Mouse (Mus musculus) limb, embryonic 12.5 days (tissue): ENCODE measurements around the gene Rarg. TPM values are rescaled to one million over a fixed set of nuclear protein-coding genes. Genes with fewer than 3 reads are reported as not detected.
A peak's percentile ranks its signal among the peaks of the same experiment; 100 is the strongest.

Experiments
- ATAC-seq: fragments of 200-750 bp; cut with Nextera tagmentation; 2 replicates; pipeline ENCODE4 v1.8.0; 2017; ENCODE audit warnings: low read depth, moderate TSS enrichment; ENCODE audit not compliant: insufficient number of reproducible peaks, insufficient read depth, low FRiP score, low TSS enrichment
- H3K27ac ChIP-seq: fragments of 300-500 bp; sonication (generic); 2 replicates; pipeline ENCODE4 v1.5.1; 2016; ENCODE audit warnings: mild to moderate bottlenecking, moderate library complexity
- H3K27me3 ChIP-seq: fragments of 300-500 bp; sonication (generic); 2 replicates; pipeline ENCODE4 v1.6.1; 2016; ENCODE audit warnings: mild to moderate bottlenecking, moderate library complexity
- H3K36me3 ChIP-seq: fragments of 300-500 bp; sonication (generic); 2 replicates; pipeline ENCODE4 v1.6.1; 2016; ENCODE audit warnings: mild to moderate bottlenecking, moderate library complexity
- H3K4me1 ChIP-seq: fragments of 300-500 bp; sonication (generic); replicated peaks from 2 replicates; pipeline ENCODE4 v1.6.1; 2016
- H3K4me2 ChIP-seq: fragments of 300-500 bp; sonication (generic); 2 replicates; pipeline ENCODE4 v1.6.1; 2016; ENCODE audit warnings: mild to moderate bottlenecking, moderate library complexity
- H3K4me3 ChIP-seq: fragments of 300-500 bp; sonication (generic); replicated peaks from 2 replicates; pipeline ENCODE4 v1.5.1; 2016; ENCODE audit warnings: mild to moderate bottlenecking
- H3K9ac ChIP-seq: fragments of 300-500 bp; sonication (generic); replicated peaks from 2 replicates; pipeline ENCODE4 v1.6.1; 2016; ENCODE audit warnings: mild to moderate bottlenecking, moderate library complexity
- H3K9me3 ChIP-seq: fragments of 300-500 bp; sonication (generic); 2 replicates; pipeline ENCODE4 v1.6.1; 2016; ENCODE audit warnings: mild to moderate bottlenecking, moderate library complexity
- WGBS: fragments of 180-500 bp; shearing (Covaris S2); methylation state at CpG from one replicate; pipeline ENCODE4 v1.1.7; 2016; 5-methylcytosine and 5-hydroxymethylcytosine counted together
- polyA plus RNA-seq: library from polyadenylated mRNA; unstranded; fragments of >200 nt; fragmentation: Nextera tagmentation; extraction: Ambion mirVana; gene quantifications from 2 replicates; pipeline ENCODE4 v1.2.1, GENCODE M21; 2016

The Rarg gene
- polyA plus RNA-seq, 1 experiment from 2014 or later: 137 TPM

GRCm38 (mm10) chr15:102216459-102217228 lies 40.7 kb downstream of the Rarg start:
- no peak overlapping the region for H3K9ac ChIP-seq
- 0 out of 2 replicates have a peak overlapping the region, but pooled peaks have one; percentile 29 for H3K27ac ChIP-seq
- H3K4me2 ChIP-seq: no peak overlapping the region
- no peak overlapping the region for H3K4me3 ChIP-seq
- WGBS: 87% methylated on average over 16 of the region's 16 CpGs
- no peaks in the 10 kb centered on the region for H3K9me3 ChIP-seq
- no peak for ATAC-seq
- H3K4me1 ChIP-seq: peaks cover 2% of the 10 kb centered on the region; the same call in 1 of the 2 replicates
- H3K27me3 ChIP-seq: no peaks in the 10 kb centered on the region
- H3K36me3 ChIP-seq: peaks cover 61% of the 10 kb centered on the region

GRCm38 (mm10) chr15:102215624-102216023 lies 41.7 kb downstream of the Rarg start:
- peaks cover 70% of the 10 kb centered on the region for H3K36me3 ChIP-seq
- no peak overlapping the region for H3K4me2 ChIP-seq
- 80% methylated on average over 6 of the region's 6 CpGs for WGBS
- H3K27me3 ChIP-seq: no peaks in the 10 kb centered on the region
- no peak overlapping the region for H3K4me3 ChIP-seq
- no peak overlapping the region for H3K27ac ChIP-seq
- H3K9ac ChIP-seq: no peak overlapping the region
- H3K9me3 ChIP-seq: no peaks in the 10 kb centered on the region
- H3K4me1 ChIP-seq: peaks cover 2% of the 10 kb centered on the region; the same call in 1 of the 2 replicates
- no peak for ATAC-seq

DNA sequence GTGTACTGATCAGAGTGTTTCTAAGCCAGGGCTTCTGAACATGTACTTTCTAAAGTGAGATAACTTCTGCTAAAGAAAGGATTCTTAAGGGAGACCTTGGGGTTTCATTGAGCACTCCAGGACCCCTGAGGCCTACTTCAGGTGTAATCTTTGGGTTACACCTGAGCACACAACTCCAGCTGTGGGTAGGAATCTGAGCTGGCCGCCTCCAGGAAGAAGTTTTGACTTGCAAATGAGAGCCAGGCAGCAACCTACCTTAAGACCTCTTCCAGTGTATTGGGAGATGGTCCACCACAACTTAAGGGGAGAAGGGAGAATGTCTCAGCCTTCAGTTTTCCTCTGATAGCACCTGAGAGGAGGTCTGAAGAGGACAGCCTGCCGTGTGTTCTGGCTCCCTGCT lies 43.2 kb downstream of the Rarg start:
- H3K36me3 ChIP-seq: peaks cover 85% of the 10 kb centered on the region
- no peaks in the 10 kb centered on the region for H3K9me3 ChIP-seq
- no peak overlapping the region for H3K4me3 ChIP-seq
- no peak overlapping the region for H3K27ac ChIP-seq
- no peak for ATAC-seq
- 39% methylated on average over 2 of the region's 2 CpGs for WGBS
- H3K27me3 ChIP-seq: no peaks in the 10 kb centered on the region
- H3K4me1 ChIP-seq: peaks cover 2% of the 10 kb centered on the region; the same call in 1 of the 2 replicates
- no peak overlapping the region for H3K9ac ChIP-seq
- no peak overlapping the region for H3K4me2 ChIP-seq

DNA sequence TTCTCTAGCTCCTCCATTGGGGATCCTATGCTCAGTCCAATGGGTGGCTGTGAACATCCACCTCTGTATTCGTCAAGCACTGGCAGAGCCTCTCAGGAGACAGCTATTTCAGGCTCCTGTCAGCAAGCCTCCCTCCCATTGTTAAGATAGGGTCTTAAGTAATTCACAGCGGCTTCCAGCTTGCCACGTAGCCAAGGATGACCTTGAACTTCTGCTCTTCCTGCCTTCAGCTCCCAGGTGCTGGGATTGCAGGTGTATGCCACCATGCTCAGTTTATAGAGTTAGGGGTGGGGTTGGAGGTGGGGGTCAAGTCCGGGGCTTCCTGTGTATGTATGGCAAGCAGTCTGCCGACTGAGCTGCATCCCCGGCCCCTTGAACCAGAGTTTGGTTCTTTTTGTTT lies 45.4 kb downstream of the Rarg start:
- H3K4me1 ChIP-seq: peaks cover 6% of the 10 kb centered on the region; the same call in 1 of the 2 replicates
- H3K27ac ChIP-seq: no peak overlapping the region
- no peaks in the 10 kb centered on the region for H3K9me3 ChIP-seq
- no peak overlapping the region for H3K9ac ChIP-seq
- no peak overlapping the region for H3K4me2 ChIP-seq
- 90% methylated on average over 6 of the region's 6 CpGs for WGBS
- peaks cover 97% of the 10 kb centered on the region for H3K36me3 ChIP-seq
- H3K27me3 ChIP-seq: no peaks in the 10 kb centered on the region
- H3K4me3 ChIP-seq: no peak overlapping the region
- no peak for ATAC-seq

DNA sequence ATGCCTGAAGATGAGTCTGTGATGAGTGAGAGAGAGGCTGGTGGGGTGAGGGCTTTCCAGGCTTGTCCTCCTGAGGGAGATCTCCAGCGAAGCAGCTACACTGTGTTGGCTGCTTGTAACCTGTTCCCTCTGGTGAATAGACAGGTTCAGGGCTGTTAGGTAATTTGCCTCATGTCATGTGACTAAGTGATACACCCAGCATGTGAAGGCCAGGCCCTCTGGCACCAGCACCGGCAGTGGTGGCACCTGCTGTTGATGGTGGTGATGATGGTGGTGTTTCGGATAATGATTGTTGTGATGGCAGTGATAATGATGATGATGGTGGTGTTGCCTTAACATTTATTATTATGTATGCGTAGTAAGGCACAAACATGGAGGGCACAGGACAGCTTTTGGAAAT lies 46.5 kb downstream of the Rarg start:
- Histone ChIP-seq H3K4me1 (peaks cover 12% of the 10 kb centered on the region), H3K27ac (no peak overlapping the region), H3K27me3 (no peaks in the 10 kb centered on the region), H3K9me3 (no peaks in the 10 kb centered on the region), H3K9ac (no peak overlapping the region), H3K4me2 (no peak overlapping the region), H3K36me3 (peaks cover 95% of the 10 kb centered on the region), H3K4me3 (no peak overlapping the region)
- 90% methylated on average over 4 of the region's 4 CpGs for WGBS
- no peak for ATAC-seq

DNA sequence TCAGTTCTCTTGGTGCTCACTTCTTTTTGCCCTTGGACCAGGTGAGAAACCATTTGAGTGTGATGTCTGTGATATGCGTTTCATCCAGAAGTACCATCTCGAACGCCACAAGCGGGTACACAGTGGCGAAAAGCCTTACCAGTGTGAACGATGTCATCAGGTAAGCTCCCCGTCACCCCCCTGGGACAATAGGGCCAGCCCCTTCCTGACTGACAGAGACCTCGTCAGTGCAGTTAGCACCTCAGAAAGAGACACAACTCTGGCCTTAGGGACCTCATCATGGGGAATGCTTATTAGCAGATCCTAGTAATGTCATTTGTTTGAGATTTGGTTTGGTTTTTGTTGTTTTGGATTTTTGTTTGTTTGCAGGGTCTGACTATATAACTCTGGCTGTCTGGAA lies 48.2 kb downstream of the Rarg start:
- Histone ChIP-seq H3K27ac (no peak overlapping the region), H3K27me3 (no peaks in the 10 kb centered on the region), H3K4me2 (no peak overlapping the region), H3K36me3 (peaks cover 93% of the 10 kb centered on the region), H3K9ac (no peak overlapping the region), H3K4me1 (peaks cover 26% of the 10 kb centered on the region), H3K9me3 (no peaks in the 10 kb centered on the region), H3K4me3 (no peak overlapping the region)
- no peak for ATAC-seq
- WGBS: 88% methylated on average over 8 of the region's 8 CpGs

- Histone ChIP-seq H3K4me2 (no peak overlapping the region), H3K27ac (no peak overlapping the region), H3K36me3 (peaks cover 83% of the 10 kb centered on the region), H3K4me1 (peaks cover 26% of the 10 kb centered on the region), H3K4me3 (no peak overlapping the region), H3K27me3 (no peaks in the 10 kb centered on the region), H3K9ac (no peak overlapping the region), H3K9me3 (no peaks in the 10 kb centered on the region)
- WGBS: 87% methylated on average over 9 of the region's 9 CpGs
- no peak for ATAC-seq
These were observed 49.2 kb downstream of the Rarg start for GRCm38 (mm10) chr15:102208092-102208561.

DNA sequence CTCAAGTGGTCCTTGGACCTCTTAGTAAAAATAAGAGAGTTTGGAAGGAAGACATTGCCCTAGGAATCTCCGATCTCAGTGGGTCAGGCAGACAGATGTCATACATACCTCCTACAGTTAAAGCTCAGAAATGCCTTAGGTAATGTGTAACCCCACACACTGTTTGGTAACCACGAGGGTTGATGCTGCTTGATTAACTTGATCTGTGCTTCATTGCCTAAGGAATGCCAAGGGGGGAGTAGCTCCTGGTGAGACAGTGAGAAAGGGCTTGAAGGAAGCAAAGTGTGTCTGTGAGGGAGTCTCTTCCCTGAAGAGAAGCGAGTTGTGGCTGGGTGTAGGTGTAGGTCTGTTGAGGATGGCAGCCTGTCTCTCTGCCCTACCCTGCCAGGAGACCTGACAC lies 50.0 kb downstream of the Rarg start:
- no peaks in the 10 kb centered on the region for H3K27me3 ChIP-seq
- H3K4me2 ChIP-seq: no peak overlapping the region; the same call in 1 of the 2 replicates
- no peak overlapping the region for H3K27ac ChIP-seq
- no peak for ATAC-seq
- WGBS: 88% methylated on average over 3 of the region's 3 CpGs
- peaks cover 29% of the 10 kb centered on the region for H3K4me1 ChIP-seq
- H3K9me3 ChIP-seq: no peaks in the 10 kb centered on the region
- peaks cover 75% of the 10 kb centered on the region for H3K36me3 ChIP-seq
- no peak overlapping the region for H3K4me3 ChIP-seq
- no peak overlapping the region for H3K9ac ChIP-seq

DNA sequence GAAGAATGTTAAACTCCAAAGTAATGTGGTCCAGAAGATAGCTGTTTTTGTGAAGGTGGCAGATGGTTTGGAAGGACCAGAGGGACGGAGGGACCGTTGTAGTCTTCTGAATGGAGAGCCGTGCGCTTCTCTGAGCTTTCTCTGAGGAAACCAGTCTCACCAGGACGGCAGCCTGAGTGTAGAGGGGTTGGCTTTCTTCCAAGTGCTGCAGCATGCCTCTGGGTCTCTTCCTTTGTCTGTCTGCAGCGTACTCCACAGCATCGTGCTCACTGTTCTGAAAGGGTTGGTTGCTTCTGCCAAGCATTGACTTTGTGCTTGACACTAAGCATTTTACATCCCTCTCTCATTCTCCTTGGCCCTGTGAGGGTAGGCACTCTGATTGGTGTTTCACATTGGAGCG lies 51.5 kb downstream of the Rarg start:
- ATAC-seq: no peak
- peak overlapping the region; percentile 66 for H3K4me2 ChIP-seq
- H3K27ac ChIP-seq: peak overlapping the region; percentile 59; the same call in 1 of the 2 replicates
- no peaks in the 10 kb centered on the region for H3K9me3 ChIP-seq
- peak overlapping the region; percentile 85 for H3K4me3 ChIP-seq
- H3K27me3 ChIP-seq: no peaks in the 10 kb centered on the region
- H3K36me3 ChIP-seq: peaks cover 61% of the 10 kb centered on the region
- peaks cover 33% of the 10 kb centered on the region for H3K4me1 ChIP-seq
- WGBS: 77% methylated on average over 8 of the region's 8 CpGs
- H3K9ac ChIP-seq: peak overlapping the region; percentile 94

- H3K36me3 ChIP-seq: peaks cover 59% of the 10 kb centered on the region
- WGBS: 59% methylated on average over 19 of the region's 19 CpGs
- no peak for ATAC-seq
These were observed 52.4 kb downstream of the Rarg start, which contains the start of gene Csad for GRCm38 (mm10) chr15:102204674-102205505. Gene Csad, minus strand, starts transcription at chr15:102204724.

GRCm38 (mm10) chr15:102203835-102204381 lies 53.4 kb downstream of the Rarg start:
- H3K4me2 ChIP-seq: peak overlapping the region; percentile 66
- H3K36me3 ChIP-seq: peaks cover 57% of the 10 kb centered on the region
- WGBS: under 1% methylated on average over 43 of the region's 72 CpGs
- peak overlapping the region; percentile 99 for H3K27ac ChIP-seq
- no peaks in the 10 kb centered on the region for H3K9me3 ChIP-seq
- H3K4me1 ChIP-seq: peaks cover 33% of the 10 kb centered on the region
- H3K4me3 ChIP-seq: peak overlapping the region; percentile 85
- no peak for ATAC-seq
- H3K27me3 ChIP-seq: no peaks in the 10 kb centered on the region
- peak overlapping the region; percentile 94 for H3K9ac ChIP-seq

More at GRCm38 (mm10) chr15:102204674-102205505, 52.4 kb downstream of the Rarg start, which contains the start of gene Csad:
- peaks cover 33% of the 10 kb centered on the region for H3K4me1 ChIP-seq
- H3K9me3 ChIP-seq: no peaks in the 10 kb centered on the region
- peak within 1 kb of the TSS; percentile 85 for H3K4me3 ChIP-seq
- H3K9ac ChIP-seq: peak within 1 kb of the TSS; percentile 94
- H3K4me2 ChIP-seq: peak within 1 kb of the TSS; percentile 66
- H3K27me3 ChIP-seq: no peaks in the 10 kb centered on the region
- peak within 1 kb of the TSS; percentile 99 for H3K27ac ChIP-seq
